In genomic region chr13:43733061-43733460, GRCm38 (mm10) we compare ENCODE assay signal across 18 mouse cellular contexts. TPM values are rescaled to one million over a fixed set of nuclear protein-coding genes. Genes with fewer than 3 reads are reported as not detected.
DNase-seq lines count a peak whose midpoint lies in the region; ATAC-seq and TF ChIP-seq lines count a peak whose summit lies in the region.
"Had no signal": no experiment of that assay in that cellular context is flagged by ENCODE, and none has a peak within 500 bp of the region (broad histone marks: within the 10 kb centered on the region; RNA-seq: fewer than 3 reads in every experiment).

No protein-coding gene starts in this region.

- no peak overlapping the region for H3K9ac ChIP-seq in lung, embryonic 15.5 days
- no peak overlapping the region for H3K9ac ChIP-seq in hindbrain, embryonic 15.5 days
- H3K9ac ChIP-seq in intestine, embryonic 15.5 days: no peak overlapping the region
- H3K9ac ChIP-seq: embryonic facial prominence, embryonic 13.5 days; limb, embryonic 15.5 days; midbrain, embryonic 13.5 days; neural tube, embryonic 13.5 days had no signal

- no peak for TF ChIP-seq CTCF in brain, embryonic 14.5 days (IDR thresholded peaks at IDR 0.05; ENCODE audit: borderline replicate concordance, extremely low read depth, insufficient read depth, insufficient read length)

- WGBS in lung, embryonic 15.5 days: 44% methylated on average over 10 of the region's 10 CpGs
- 35% methylated on average over 10 of the region's 10 CpGs for WGBS in hindbrain, embryonic 15.5 days
- 65% methylated on average over 10 of the region's 10 CpGs for WGBS in intestine, embryonic 15.5 days

- no peak for DNase-seq in lung, postnatal 25 days (ENCODE audit: low spot score)
- peak; percentile 31 for DNase-seq in brain, embryonic 14.5 days (ENCODE audit: low read depth)
- DNase-seq in cerebellum, adult 9-10 months: peak; percentile 91
- DNase-seq: gastrocnemius, postnatal 14 days; heart, postnatal 14 days; lung, postnatal 14 days; thymus, postnatal 14 days had no signal

- no peaks in the 10 kb centered on the region for H3K27me3 ChIP-seq in lung, embryonic 15.5 days
- H3K27me3 ChIP-seq in hindbrain, embryonic 15.5 days: no peaks in the 10 kb centered on the region
- H3K27me3 ChIP-seq in intestine, embryonic 15.5 days (replicated peaks): no peaks in the 10 kb centered on the region
- H3K27me3 ChIP-seq: embryonic facial prominence, embryonic 13.5 days; limb, embryonic 15.5 days; midbrain, embryonic 13.5 days; neural tube, embryonic 13.5 days had no signal

- H3K4me3 ChIP-seq in lung, embryonic 15.5 days: no peak overlapping the region
- H3K4me3 ChIP-seq in hindbrain, embryonic 15.5 days: no peak overlapping the region
- no peak overlapping the region for H3K4me3 ChIP-seq in intestine, embryonic 15.5 days (replicated peaks)
- H3K4me3 ChIP-seq: embryonic facial prominence, embryonic 13.5 days; limb, embryonic 15.5 days; midbrain, embryonic 13.5 days; neural tube, embryonic 13.5 days had no signal

- no peaks in the 10 kb centered on the region for H3K36me3 ChIP-seq in lung, embryonic 15.5 days
- H3K36me3 ChIP-seq in hindbrain, embryonic 15.5 days: no peaks in the 10 kb centered on the region
- no peaks in the 10 kb centered on the region for H3K36me3 ChIP-seq in intestine, embryonic 15.5 days
- H3K36me3 ChIP-seq: embryonic facial prominence, embryonic 13.5 days; limb, embryonic 15.5 days; midbrain, embryonic 13.5 days; neural tube, embryonic 13.5 days had no signal

- no peak for TF ChIP-seq POLR2A in brain, embryonic 14.5 days (IDR thresholded peaks at IDR 0.05; ENCODE audit: borderline replicate concordance, extremely low read depth, insufficient read depth, insufficient read length, poor library complexity, severe bottlenecking)

- H3K4me2 ChIP-seq in lung, embryonic 15.5 days: no peak overlapping the region
- no peak overlapping the region for H3K4me2 ChIP-seq in hindbrain, embryonic 15.5 days
- H3K4me2 ChIP-seq in intestine, embryonic 15.5 days (replicated peaks): no peak overlapping the region
- H3K4me2 ChIP-seq: embryonic facial prominence, embryonic 13.5 days; limb, embryonic 15.5 days; midbrain, embryonic 13.5 days; neural tube, embryonic 13.5 days had no signal

- no peaks in the 10 kb centered on the region for H3K9me3 ChIP-seq in lung, embryonic 15.5 days
- H3K9me3 ChIP-seq in hindbrain, embryonic 15.5 days: no peaks in the 10 kb centered on the region
- no peaks in the 10 kb centered on the region for H3K9me3 ChIP-seq in intestine, embryonic 15.5 days
- H3K9me3 ChIP-seq: embryonic facial prominence, embryonic 13.5 days; limb, embryonic 15.5 days; midbrain, embryonic 13.5 days; neural tube, embryonic 13.5 days had no signal

- peak; percentile 88 for ATAC-seq in lung, embryonic 15.5 days (ENCODE audit: borderline replicate concordance, extremely low read depth, low FRiP score, low TSS enrichment)
- peak; percentile 68 for ATAC-seq in hindbrain, embryonic 15.5 days (ENCODE audit: low FRiP score, low read depth)
- no peak for ATAC-seq in intestine, embryonic 15.5 days
- ATAC-seq in erythroid progenitor cell, adult 5-6 weeks (replicated peaks; ENCODE audit: low FRiP score, poor library complexity, severe bottlenecking): no peak
- ATAC-seq: intestine, postnatal 0 days; midbrain, embryonic 13.5 days had no signal

- peaks cover 6% of the 10 kb centered on the region; the same call in 1 of the 2 replicates for H3K4me1 ChIP-seq in lung, embryonic 15.5 days
- peaks cover 9% of the 10 kb centered on the region; the same call in 1 of the 2 replicates for H3K4me1 ChIP-seq in hindbrain, embryonic 15.5 days (replicated peaks)
- H3K4me1 ChIP-seq in intestine, embryonic 15.5 days (replicated peaks): no peaks in the 10 kb centered on the region
- H3K4me1 ChIP-seq: embryonic facial prominence, embryonic 13.5 days had no signal

- H3K27ac ChIP-seq in lung, embryonic 15.5 days: no peak overlapping the region
- H3K27ac ChIP-seq in hindbrain, embryonic 15.5 days (replicated peaks): no peak overlapping the region
- H3K27ac ChIP-seq in intestine, embryonic 15.5 days: no peak overlapping the region
- H3K27ac ChIP-seq: embryonic facial prominence, embryonic 13.5 days; kidney, postnatal 0 days; limb, embryonic 15.5 days; midbrain, embryonic 13.5 days; neural tube, embryonic 13.5 days; stomach, postnatal 0 days had no signal

RNA-seq across cellular contexts. Expression of gene Cd83, which starts 51.5 kb away (rescaled TPM):
- polyA plus RNA-seq in lung, embryonic 15.5 days (2015; fragmentation: Nextera tagmentation; extraction: Ambion mirVana): 12.9 and 15.1 TPM in 2 replicates
- polyA plus RNA-seq in brain, embryonic 14.5 days (2012; rRNA removed): 5.9 and 9.8 TPM in 2 replicates
- 28.5 and 28.9 TPM in 2 replicates for polyA plus RNA-seq in hindbrain, embryonic 15.5 days (2015; fragmentation: Nextera tagmentation; extraction: Ambion mirVana)
- 9.1 and 10.3 TPM in 2 replicates for polyA plus RNA-seq in intestine, embryonic 15.5 days (2015; fragmentation: Nextera tagmentation; extraction: Ambion mirVana)
- total RNA-seq in erythroid progenitor cell, adult 5-6 weeks (2015; ENCODE audit: low replicate concordance): 4.2 TPM in 1 of 2 replicates, not detected in the other
- 1.4 and 3.1 TPM in 2 replicates for total RNA-seq in erythroid progenitor cell, adult 5-6 weeks (2017; ENCODE audit: low replicate concordance)

Comparison
In these comparisons a context has a peak if more than half of its experiments do, and no peak if none do; other contexts are left out.
1. ATAC-seq: peak in lung, embryonic 15.5 days (single experiment) and hindbrain, embryonic 15.5 days (single experiment); none in intestine, embryonic 15.5 days (single experiment) and erythroid progenitor cell, adult 5-6 weeks (single experiment).